Comparison of ENCODE assay signal across 19 mouse cellular contexts in the genomic region with DNA sequence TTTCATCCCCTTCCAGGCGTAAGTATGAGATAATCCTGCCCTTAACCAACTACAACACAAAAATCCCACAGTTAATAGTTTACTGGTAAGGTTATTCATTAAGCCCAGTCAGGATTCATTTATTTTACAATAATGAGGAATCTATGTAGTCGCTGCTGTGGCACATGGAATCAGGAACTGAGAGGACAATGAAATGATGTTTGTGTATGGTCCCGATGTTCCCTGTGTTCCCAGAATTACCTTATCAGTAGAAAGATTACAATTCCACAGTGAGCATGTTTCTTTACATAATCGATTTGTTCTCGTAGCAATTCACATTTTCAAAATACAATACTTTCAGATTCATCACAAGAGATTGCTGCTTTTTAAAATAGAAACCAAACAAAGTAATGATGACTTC.
"Had no signal": no experiment of that assay in that cellular context is flagged by ENCODE, and none has a peak within 500 bp of the region (broad histone marks: within the 10 kb centered on the region; RNA-seq: fewer than 3 reads in every experiment).

No protein-coding gene starts in this region.

- H3K9me3 ChIP-seq: midbrain, embryonic 10.5 days; midbrain, embryonic 12.5 days; neural tube, embryonic 13.5 days; neural tube, embryonic 15.5 days; stomach, embryonic 15.5 days had no signal

- ATAC-seq: midbrain, embryonic 16.5 days had no signal

- H3K36me3 ChIP-seq: midbrain, embryonic 12.5 days; neural tube, embryonic 13.5 days; neural tube, embryonic 15.5 days had no signal

- H3K27ac ChIP-seq: midbrain, embryonic 10.5 days; midbrain, embryonic 12.5 days; neural tube, embryonic 13.5 days; neural tube, embryonic 15.5 days; stomach, embryonic 15.5 days; stomach, postnatal 0 days had no signal

- H3K4me2 ChIP-seq: lung, embryonic 14.5 days; midbrain, embryonic 12.5 days; neural tube, embryonic 13.5 days; neural tube, embryonic 15.5 days; stomach, embryonic 15.5 days had no signal

- H3K9ac ChIP-seq: lung, embryonic 14.5 days; midbrain, embryonic 12.5 days; neural tube, embryonic 13.5 days; neural tube, embryonic 15.5 days; stomach, embryonic 15.5 days had no signal

- H3K4me3 ChIP-seq: midbrain, embryonic 10.5 days; midbrain, embryonic 12.5 days; myocyte; neural tube, embryonic 13.5 days; neural tube, embryonic 15.5 days; stomach, embryonic 15.5 days had no signal

- H3K27me3 ChIP-seq: midbrain, embryonic 12.5 days; neural tube, embryonic 13.5 days; neural tube, embryonic 15.5 days; stomach, embryonic 15.5 days had no signal

- H3K4me1 ChIP-seq: neural tube, embryonic 13.5 days; neural tube, embryonic 15.5 days; stomach, embryonic 15.5 days had no signal

- DNase-seq: lung, adult 18-20 months; lung, embryonic 14.5 days; lung, postnatal 10 days; lung, postnatal 4 days; retina, postnatal 1 day; right cerebral cortex, adult 18-20 months; right cerebral cortex, postnatal 25 days; right cerebral cortex, postnatal 4 days; thymus, adult 2 months; thymus, postnatal 25 days; thymus, postnatal 4 days had no signal
